Mouse (Mus musculus) midbrain, embryonic 16.5 days (tissue): ENCODE measurements at regions not wholly inside any gene's neighbourhood (a gene's known extent, or its start where the extent isn't known, plus 50 kb on each side); places are given as distances from the start of the nearest gene placed in this dataset.

Experiments
- ATAC-seq: fragments of 200-750 bp; cut with Nextera tagmentation; 2 replicates; pipeline ENCODE4 v1.8.0; 2017; ENCODE audit warnings: moderate TSS enrichment
- H3K27ac ChIP-seq: fragments of 300-500 bp; sonication (generic); 2 replicates; pipeline ENCODE4 v1.5.1; 2014; ENCODE audit warnings: mild to moderate bottlenecking, low read length, mixed read lengths
- H3K27me3 ChIP-seq: fragments of 300-500 bp; sonication (generic); 2 replicates; pipeline ENCODE4 v1.6.1; 2014; ENCODE audit warnings: low read depth, low read length, mixed read lengths; ENCODE audit not compliant: control insufficient read depth, insufficient read depth
- H3K36me3 ChIP-seq: fragments of 300-500 bp; sonication (generic); 2 replicates; pipeline ENCODE4 v1.6.1; 2014; ENCODE audit warnings: mild to moderate bottlenecking, low read length, moderate library complexity, mixed read lengths; ENCODE audit not compliant: control insufficient read depth, insufficient read depth
- H3K4me1 ChIP-seq: fragments of 300-500 bp; sonication (generic); 2 replicates; pipeline ENCODE4 v1.6.1; 2014; ENCODE audit warnings: mild to moderate bottlenecking, low read length, mixed read lengths; ENCODE audit not compliant: control insufficient read depth, insufficient read depth
- H3K4me2 ChIP-seq: fragments of 300-500 bp; sonication (generic); 2 replicates; pipeline ENCODE4 v1.6.1; 2014; ENCODE audit warnings: mild to moderate bottlenecking, low read length, mixed read lengths
- H3K4me3 ChIP-seq: fragments of 300-500 bp; sonication (generic); 2 replicates; pipeline ENCODE4 v1.5.1; 2014; ENCODE audit warnings: low read depth, mild to moderate bottlenecking, low read length, moderate library complexity, mixed read lengths
- H3K9ac ChIP-seq: fragments of 300-500 bp; sonication (generic); 2 replicates; pipeline ENCODE4 v1.6.1; 2014; ENCODE audit warnings: low read depth, low read length, mixed read lengths
- H3K9me3 ChIP-seq: fragments of 300-500 bp; sonication (generic); replicated peaks from 2 replicates; pipeline ENCODE4 v1.6.1; 2014; ENCODE audit warnings: mild to moderate bottlenecking, low read length, mixed read lengths; ENCODE audit not compliant: control insufficient read depth, poor library complexity, severe bottlenecking
- WGBS: fragments of 180-500 bp; shearing (Covaris S2); extraction: QIAGEN DNeasy Blood & Tissue Kit; methylation state at CpG from one replicate; pipeline ENCODE4 v1.1.7; 2014; 5-methylcytosine and 5-hydroxymethylcytosine counted together

DNA sequence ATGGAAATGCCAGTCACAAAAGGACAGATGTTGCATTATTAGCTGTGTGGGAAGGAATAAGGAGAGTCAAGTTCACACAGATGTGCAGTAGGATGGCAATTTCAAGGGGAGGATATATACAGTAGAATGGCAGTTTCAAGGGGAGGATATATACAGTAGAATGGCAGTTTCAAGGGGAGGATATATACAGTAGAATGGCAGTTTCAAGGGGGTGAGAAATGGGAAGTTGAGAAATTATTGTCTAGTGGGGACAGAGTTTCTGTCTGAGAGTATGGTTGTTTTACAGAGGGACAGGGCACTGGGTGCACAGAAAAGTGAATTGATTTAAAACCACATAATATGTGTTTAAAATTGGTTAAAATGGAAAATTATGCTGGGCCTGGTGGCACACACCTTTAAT is 54.8 kb upstream of the Scel start:
- H3K27ac ChIP-seq = no peak overlapping the region
- no peaks in the 10 kb centered on the region for H3K4me1 ChIP-seq
- no peaks in the 10 kb centered on the region for H3K27me3 ChIP-seq
- no peak overlapping the region for H3K9ac ChIP-seq
- no peaks in the 10 kb centered on the region for H3K36me3 ChIP-seq
- no peak for ATAC-seq
- no peak overlapping the region for H3K4me2 ChIP-seq
- H3K4me3 ChIP-seq = no peak overlapping the region
- no peaks in the 10 kb centered on the region for H3K9me3 ChIP-seq

GRCm38 (mm10) chr14:103456106-103456505 is 57.0 kb upstream of the Scel start:
- no peak overlapping the region for H3K9ac ChIP-seq
- WGBS = 90% methylated on average over 1 of the region's 1 CpGs
- ATAC-seq = no peak
- no peaks in the 10 kb centered on the region for H3K9me3 ChIP-seq
- no peak overlapping the region for H3K4me2 ChIP-seq
- H3K36me3 ChIP-seq = no peaks in the 10 kb centered on the region
- H3K27me3 ChIP-seq = no peaks in the 10 kb centered on the region
- H3K4me1 ChIP-seq = no peaks in the 10 kb centered on the region
- no peak overlapping the region for H3K27ac ChIP-seq
- no peak overlapping the region for H3K4me3 ChIP-seq

DNA sequence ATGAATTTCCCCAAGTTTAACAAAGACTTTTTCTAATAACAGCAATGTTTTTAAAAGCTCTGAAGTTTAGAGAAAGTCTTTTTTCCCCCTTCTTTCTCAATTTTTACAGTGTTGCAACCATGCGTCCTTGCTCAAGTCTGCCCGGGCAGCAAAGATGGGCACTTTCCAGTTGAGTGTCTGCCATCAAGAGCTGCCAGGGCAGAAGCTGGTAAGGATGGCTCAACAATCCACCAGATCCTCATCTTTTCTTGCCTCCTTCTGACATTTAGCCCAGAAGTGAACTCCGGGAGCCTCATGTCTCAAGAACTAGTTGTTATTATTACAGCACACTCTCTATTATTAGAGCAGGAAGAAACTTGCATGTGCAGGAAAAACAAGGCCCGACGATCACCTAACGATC is 62.4 kb upstream of the Scel start:
- no peak overlapping the region for H3K27ac ChIP-seq
- no peaks in the 10 kb centered on the region for H3K9me3 ChIP-seq
- H3K4me2 ChIP-seq = no peak overlapping the region
- H3K9ac ChIP-seq = no peak overlapping the region
- no peaks in the 10 kb centered on the region for H3K27me3 ChIP-seq
- 93% methylated on average over 6 of the region's 6 CpGs for WGBS
- no peak overlapping the region for H3K4me3 ChIP-seq
- ATAC-seq = no peak
- H3K36me3 ChIP-seq = no peaks in the 10 kb centered on the region
- no peaks in the 10 kb centered on the region for H3K4me1 ChIP-seq

- 49% methylated on average over 5 of the region's 5 CpGs for WGBS
- Histone ChIP-seq H3K9ac (no peak overlapping the region), H3K9me3 (no peaks in the 10 kb centered on the region), H3K4me2 (no peak overlapping the region), H3K4me1 (no peaks in the 10 kb centered on the region), H3K36me3 (no peaks in the 10 kb centered on the region), H3K4me3 (no peak overlapping the region), H3K27ac (no peak overlapping the region), H3K27me3 (no peaks in the 10 kb centered on the region)
- 0 out of 2 replicates have a peak, but pooled peaks have one; percentile 32 for ATAC-seq
Measured at GRCm38 (mm10) chr14:103449447-103449846, 63.7 kb upstream of the Scel start.

DNA sequence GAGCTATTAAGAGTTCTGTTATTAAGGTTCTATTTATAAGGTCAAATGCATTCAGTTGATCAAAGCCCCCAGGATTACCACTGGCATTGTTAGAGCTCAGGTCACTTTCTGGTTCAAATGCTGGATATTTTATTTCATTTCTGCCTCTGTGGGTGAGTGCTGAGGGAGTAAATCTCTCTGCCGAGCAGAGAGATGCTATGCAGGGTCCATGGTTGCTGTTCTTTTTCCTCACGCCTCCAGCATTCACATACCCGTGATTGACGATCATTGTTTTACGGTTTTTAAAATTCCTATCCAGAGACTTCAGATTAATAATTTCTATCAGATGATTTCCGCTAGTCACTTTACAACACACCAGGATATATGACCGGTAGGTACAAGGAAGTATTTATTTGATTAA is 64.1 kb upstream of the Scel start:
- Histone ChIP-seq H3K4me2 (no peak overlapping the region), H3K4me3 (no peak overlapping the region), H3K4me1 (no peaks in the 10 kb centered on the region), H3K36me3 (no peaks in the 10 kb centered on the region), H3K27ac (no peak overlapping the region), H3K27me3 (no peaks in the 10 kb centered on the region), H3K9ac (no peak overlapping the region), H3K9me3 (no peaks in the 10 kb centered on the region)
- ATAC-seq = peak; percentile 64; the same call in 1 of the 2 replicates
- 53% methylated on average over 7 of the region's 7 CpGs for WGBS

DNA sequence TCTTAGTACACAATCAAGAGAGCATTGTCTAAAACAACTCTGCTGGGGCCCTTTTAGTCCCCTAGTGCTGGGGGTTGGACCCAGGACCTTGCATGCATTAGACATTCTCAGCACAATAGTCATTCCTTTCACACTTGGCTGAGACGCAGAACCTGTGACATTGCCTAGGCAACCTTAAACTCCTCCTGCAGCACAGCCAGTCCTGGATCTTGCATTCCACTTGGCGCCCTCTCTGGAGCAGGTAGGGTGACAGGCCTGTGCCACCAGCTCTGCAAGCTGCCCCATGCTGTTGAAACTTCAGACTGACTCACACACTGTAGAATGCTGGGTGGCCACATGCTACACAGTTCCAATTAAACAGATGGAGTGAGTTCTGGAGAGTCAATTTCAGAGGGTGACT is 66.5 kb upstream of the Scel start:
- H3K27ac ChIP-seq = no peak overlapping the region
- H3K27me3 ChIP-seq = no peaks in the 10 kb centered on the region
- H3K4me3 ChIP-seq = no peak overlapping the region
- H3K36me3 ChIP-seq = no peaks in the 10 kb centered on the region
- no peaks in the 10 kb centered on the region for H3K9me3 ChIP-seq
- WGBS = 20% methylated on average over 2 of the region's 2 CpGs
- H3K4me2 ChIP-seq = no peak overlapping the region
- no peaks in the 10 kb centered on the region for H3K4me1 ChIP-seq
- H3K9ac ChIP-seq = no peak overlapping the region
- no peak for ATAC-seq

DNA sequence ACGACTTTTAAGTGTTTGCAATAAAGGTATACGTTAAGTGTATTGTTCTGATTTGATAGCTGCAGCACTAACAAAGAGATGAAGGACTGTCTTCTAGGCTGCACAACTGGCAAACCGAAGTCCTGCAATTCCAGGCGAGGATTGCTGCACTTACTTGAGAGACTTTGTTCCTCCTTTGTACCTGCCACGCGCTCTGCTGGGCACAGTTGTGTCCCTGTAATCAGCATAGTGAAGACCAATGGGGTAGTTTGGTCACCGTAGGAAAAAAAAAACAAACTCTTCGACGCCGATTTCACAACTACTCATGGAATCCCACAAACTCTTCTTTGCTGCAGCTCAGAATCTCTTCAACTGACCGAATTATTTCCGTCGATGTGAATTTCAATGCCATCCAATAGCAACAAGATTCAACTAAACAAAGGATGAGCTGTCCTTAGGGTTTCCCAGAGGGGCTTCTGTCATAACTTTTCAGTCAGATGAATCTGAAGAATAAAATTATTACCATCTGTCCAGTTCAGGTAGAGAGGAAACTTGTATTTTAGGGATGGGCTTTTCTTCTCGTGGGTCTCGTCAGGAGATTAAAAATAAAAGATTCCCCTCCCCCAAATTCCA is 71.6 kb upstream of the Scel start:
- Histone ChIP-seq H3K4me1 (no peaks in the 10 kb centered on the region), H3K9me3 (no peaks in the 10 kb centered on the region), H3K9ac (no peak overlapping the region), H3K36me3 (no peaks in the 10 kb centered on the region), H3K27ac (no peak overlapping the region), H3K27me3 (no peaks in the 10 kb centered on the region), H3K4me3 (no peak overlapping the region), H3K4me2 (no peak overlapping the region)
- WGBS = 63% methylated on average over 15 of the region's 15 CpGs
- no peak for ATAC-seq

GRCm38 (mm10) chr14:103440243-103440642 is 72.9 kb upstream of the Scel start:
- no peak overlapping the region for H3K4me3 ChIP-seq
- no peak overlapping the region for H3K9ac ChIP-seq
- 50% methylated on average over 8 of the region's 8 CpGs for WGBS
- H3K27me3 ChIP-seq = no peaks in the 10 kb centered on the region
- no peak overlapping the region for H3K27ac ChIP-seq
- no peaks in the 10 kb centered on the region for H3K4me1 ChIP-seq
- H3K9me3 ChIP-seq = no peaks in the 10 kb centered on the region
- H3K4me2 ChIP-seq = no peak overlapping the region
- ATAC-seq = no peak
- no peaks in the 10 kb centered on the region for H3K36me3 ChIP-seq

DNA sequence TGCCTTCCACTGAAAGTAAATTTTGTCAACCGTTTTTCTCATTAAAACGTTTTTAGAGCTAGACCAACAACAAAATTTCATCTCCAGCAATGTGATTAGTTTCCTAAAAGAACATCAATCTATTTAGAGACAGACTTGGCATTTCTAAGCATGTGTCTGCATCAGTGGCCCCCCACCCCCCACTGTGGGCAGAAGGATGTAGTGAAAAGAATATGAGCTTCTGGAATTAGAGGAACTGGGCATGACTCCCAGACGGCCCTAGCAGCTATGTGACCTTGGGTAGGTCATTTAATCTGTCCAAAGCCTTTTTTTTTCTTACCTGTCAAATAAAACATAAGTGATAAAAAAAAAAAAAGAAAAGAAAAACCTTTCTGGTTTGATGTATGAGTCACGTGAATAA is 78.9 kb upstream of the Scel start:
- Histone ChIP-seq H3K27me3 (no peaks in the 10 kb centered on the region), H3K4me1 (no peaks in the 10 kb centered on the region), H3K9me3 (no peaks in the 10 kb centered on the region), H3K36me3 (no peaks in the 10 kb centered on the region), H3K9ac (no peak overlapping the region), H3K27ac (no peak overlapping the region), H3K4me3 (no peak overlapping the region), H3K4me2 (no peak overlapping the region)
- whole genome bisulfite sequencing = 72% methylated on average over 4 of the region's 4 CpGs
- ATAC-seq = no peak
